Mouse (Mus musculus) heart, embryonic 13.5 days (tissue): Measurements from ENCODE around the gene 0610037L13Rik. TPM values are rescaled to one million over a fixed set of nuclear protein-coding genes. Genes with fewer than 3 reads are reported as not detected.

ENCODE experiments used
- ATAC-seq: fragments of 200-750 bp; cut with Nextera tagmentation; 2 replicates; pipeline ENCODE4 v1.8.0; 2017; ENCODE audit warnings: moderate TSS enrichment; ENCODE audit not compliant: insufficient number of reproducible peaks, low FRiP score, low TSS enrichment; ENCODE audit errors: extremely low read depth
- H3K27ac ChIP-seq: fragments of 300-500 bp; sonication (generic); replicated peaks from 2 replicates; pipeline ENCODE4 v1.5.1; 2015; ENCODE audit warnings: moderate library complexity, mild to moderate bottlenecking, inconsistent platforms
- H3K27me3 ChIP-seq: fragments of 300-500 bp; sonication (generic); replicated peaks from 2 replicates; pipeline ENCODE4 v1.6.1; 2015; ENCODE audit warnings: mild to moderate bottlenecking, inconsistent platforms
- H3K36me3 ChIP-seq: fragments of 300-500 bp; sonication (generic); 2 replicates; pipeline ENCODE4 v1.6.1; 2015; ENCODE audit warnings: mild to moderate bottlenecking, inconsistent platforms
- H3K4me1 ChIP-seq: fragments of 300-500 bp; sonication (generic); 2 replicates; pipeline ENCODE4 v1.6.1; 2015; ENCODE audit warnings: inconsistent platforms
- H3K4me2 ChIP-seq: fragments of 300-500 bp; sonication (generic); 2 replicates; pipeline ENCODE4 v1.6.1; 2015; ENCODE audit warnings: inconsistent platforms, mild to moderate bottlenecking, moderate library complexity
- H3K4me3 ChIP-seq: fragments of 300-500 bp; sonication (generic); 2 replicates; pipeline ENCODE4 v1.5.1; 2015; ENCODE audit warnings: moderate library complexity, mild to moderate bottlenecking, inconsistent platforms
- H3K9ac ChIP-seq: fragments of 300-500 bp; sonication (generic); 2 replicates; pipeline ENCODE4 v1.6.1; 2015; ENCODE audit warnings: inconsistent platforms, mild to moderate bottlenecking, moderate library complexity
- H3K9me3 ChIP-seq: fragments of 300-500 bp; sonication (generic); 2 replicates; pipeline ENCODE4 v1.6.1; 2016; ENCODE audit warnings: inconsistent platforms
- whole genome bisulfite sequencing: fragments of 180-500 bp; shearing (Covaris S2); methylation state at CpG from one replicate; pipeline ENCODE4 v1.1.7; 2015; ENCODE audit warnings: mixed read lengths; 5-methylcytosine and 5-hydroxymethylcytosine counted together
- polyA plus RNA-seq: library from polyadenylated mRNA; unstranded; fragments of >200 nt; fragmentation: Nextera tagmentation; extraction: Ambion mirVana; gene quantifications from 2 replicates; pipeline ENCODE4 v1.2.1, GENCODE M21; 2015

Gene 0610037L13Rik
- polyA plus RNA-seq, 1 experiment from 2014 or later, result 95.3 TPM

GRCm38 (mm10) chr4:107864866-107865265 is 24.7 kb upstream of the 0610037L13Rik start:
- Histone ChIP-seq H3K9me3 (no peaks in the 10 kb centered on the region), H3K4me2 (no peak overlapping the region), H3K4me1 (no peaks in the 10 kb centered on the region), H3K36me3 (no peaks in the 10 kb centered on the region), H3K9ac (no peak overlapping the region), H3K27me3 (no peaks in the 10 kb centered on the region), H3K27ac (no peak overlapping the region), H3K4me3 (no peak overlapping the region)
- 60% methylated on average over 4 of the region's 4 CpGs for WGBS
- no peak for ATAC-seq

DNA sequence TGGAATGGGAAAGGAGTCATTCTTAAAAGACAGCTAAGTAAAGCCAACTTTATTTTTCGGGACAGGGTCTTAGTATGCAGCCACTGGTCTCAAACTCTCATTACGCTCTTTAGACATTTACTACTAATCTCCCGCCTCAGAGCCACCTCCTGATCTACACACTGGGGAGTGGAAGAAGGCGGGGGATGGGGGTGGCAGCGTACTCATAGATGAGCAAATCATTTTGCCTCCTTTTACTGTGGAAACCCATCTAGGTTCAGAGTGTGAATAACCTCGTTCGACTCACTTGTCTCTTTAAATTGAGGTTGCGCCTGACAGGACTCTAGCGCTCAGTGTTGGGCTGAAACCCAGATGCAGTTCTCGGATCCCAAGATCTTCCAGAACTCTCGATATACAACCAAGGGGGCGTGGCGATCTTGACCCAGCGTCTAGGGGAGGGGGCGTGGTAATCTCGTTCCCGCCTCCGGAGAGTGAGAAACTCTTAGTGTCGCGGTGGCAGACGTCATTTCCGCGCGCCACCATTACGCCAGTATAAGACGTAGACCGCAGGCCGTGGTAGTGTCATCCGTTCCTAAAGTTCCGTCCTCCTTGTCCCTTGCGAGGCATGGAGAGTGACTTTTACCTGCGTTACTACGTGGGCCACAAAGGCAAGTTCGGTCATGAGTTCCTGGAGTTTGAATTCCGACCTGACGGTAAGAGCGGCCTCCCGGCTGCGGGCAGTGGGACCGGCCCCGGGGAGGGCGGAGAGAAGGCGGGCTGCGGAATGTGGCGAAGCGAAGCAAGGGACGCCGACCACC is 10.2 kb upstream of the 0610037L13Rik start, which contains the start of gene Magoh:
Gene Magoh, plus strand, starts transcription at position 502 of the 797 bp plus-strand sequence.
- Histone ChIP-seq H3K9me3 (no peaks in the 10 kb centered on the region), H3K27me3 (no peaks in the 10 kb centered on the region), H3K27ac (peak within 1 kb of the TSS; percentile 76), H3K4me2 (peak within 1 kb of the TSS; percentile 91), H3K4me1 (peaks cover 13% of the 10 kb centered on the region), H3K9ac (peak within 1 kb of the TSS; percentile 94), H3K36me3 (peaks cover 36% of the 10 kb centered on the region), H3K4me3 (peak within 1 kb of the TSS; percentile 93)
- ATAC-seq, result peak; percentile 92
- 3% methylated on average over 48 of the region's 48 CpGs for WGBS

GRCm38 (mm10) chr4:107881631-107882030 is 8.0 kb upstream of the 0610037L13Rik start:
- H3K9me3 ChIP-seq, result no peaks in the 10 kb centered on the region
- H3K27ac ChIP-seq, result no peak overlapping the region
- no peak overlapping the region for H3K9ac ChIP-seq
- WGBS, result 84% methylated on average over 1 of the region's 1 CpGs
- no peak overlapping the region for H3K4me2 ChIP-seq
- ATAC-seq, result no peak
- no peak overlapping the region for H3K4me3 ChIP-seq
- peaks cover 58% of the 10 kb centered on the region for H3K36me3 ChIP-seq
- H3K27me3 ChIP-seq, result no peaks in the 10 kb centered on the region
- peaks cover 13% of the 10 kb centered on the region for H3K4me1 ChIP-seq

- Histone ChIP-seq H3K4me1 (peaks cover 17% of the 10 kb centered on the region), H3K36me3 (peaks cover 67% of the 10 kb centered on the region), H3K27ac (no peak overlapping the region), H3K4me2 (no peak overlapping the region), H3K9me3 (no peaks in the 10 kb centered on the region), H3K4me3 (no peak overlapping the region), H3K27me3 (no peaks in the 10 kb centered on the region), H3K9ac (no peak overlapping the region)
- no peak for ATAC-seq
- WGBS, result 80% methylated on average over 7 of the region's 7 CpGs
Measured at GRCm38 (mm10) chr4:107886371-107886770, 3.2 kb upstream of the 0610037L13Rik start.

- under 1% methylated on average over 12 of the region's 12 CpGs for WGBS
- peak overlapping the region; percentile 85 for H3K9ac ChIP-seq
- peak overlapping the region; percentile 89 for H3K27ac ChIP-seq
- peak overlapping the region; percentile 84 for H3K4me2 ChIP-seq
- H3K9me3 ChIP-seq, result no peaks in the 10 kb centered on the region
- peak overlapping the region; percentile 65 for H3K4me3 ChIP-seq
- ATAC-seq, result no peak
- no peaks in the 10 kb centered on the region for H3K27me3 ChIP-seq
- H3K4me1 ChIP-seq, result peaks cover 17% of the 10 kb centered on the region
- peaks cover 65% of the 10 kb centered on the region for H3K36me3 ChIP-seq
Measured at GRCm38 (mm10) chr4:107889385-107889730, 255 bp upstream of the 0610037L13Rik start.

- Histone ChIP-seq H3K36me3 (peaks cover 66% of the 10 kb centered on the region), H3K27me3 (no peaks in the 10 kb centered on the region), H3K4me1 (peaks cover 17% of the 10 kb centered on the region), H3K27ac (no peak overlapping the region), H3K4me3 (no peak overlapping the region), H3K9me3 (no peaks in the 10 kb centered on the region), H3K4me2 (no peak overlapping the region), H3K9ac (no peak overlapping the region)
- no peak for ATAC-seq
- WGBS, result 69% methylated on average over 2 of the region's 2 CpGs
Measured at GRCm38 (mm10) chr4:107892663-107893062, 3.0 kb downstream of the 0610037L13Rik start.

DNA sequence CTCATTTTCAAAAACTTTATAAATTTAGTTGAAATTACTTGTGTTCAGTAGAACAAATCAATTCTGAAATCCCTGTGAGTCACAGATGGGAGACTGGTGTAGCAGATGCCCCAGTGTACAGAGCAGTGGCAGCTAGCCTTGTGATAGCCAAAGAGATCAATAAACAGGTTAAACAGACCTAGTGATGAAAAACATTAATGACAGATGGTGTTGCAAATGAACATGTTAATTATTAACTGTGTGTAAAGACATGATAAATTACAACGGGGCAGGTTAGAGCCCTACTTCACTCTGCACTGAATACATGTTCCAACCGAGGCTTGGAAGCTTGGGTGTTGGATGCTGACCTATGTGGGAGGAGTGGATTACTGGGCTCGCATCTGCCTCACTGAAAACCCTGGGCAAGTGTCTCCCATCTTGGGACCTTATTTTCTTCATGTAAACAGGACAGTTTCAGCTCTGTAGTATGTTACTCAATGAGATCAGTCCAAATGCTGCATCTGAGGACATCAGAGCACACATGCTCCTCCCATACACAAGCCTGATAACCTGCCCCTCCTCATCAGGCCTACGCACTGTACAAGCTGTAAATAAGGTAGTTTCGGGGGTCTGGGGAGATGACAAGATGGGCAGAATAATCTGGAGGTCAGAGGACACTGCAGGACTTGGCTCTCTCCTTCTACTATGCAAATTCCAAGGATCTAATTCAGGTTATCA is 9.8 kb downstream of the 0610037L13Rik start:
- H3K36me3 ChIP-seq, result peaks cover 73% of the 10 kb centered on the region
- H3K27ac ChIP-seq, result no peak overlapping the region
- no peaks in the 10 kb centered on the region for H3K4me1 ChIP-seq
- no peak overlapping the region for H3K9ac ChIP-seq
- no peak overlapping the region for H3K4me2 ChIP-seq
- WGBS, result 75% methylated on average over 5 of the region's 5 CpGs
- H3K4me3 ChIP-seq, result no peak overlapping the region
- H3K9me3 ChIP-seq, result no peaks in the 10 kb centered on the region
- no peak for ATAC-seq
- no peaks in the 10 kb centered on the region for H3K27me3 ChIP-seq

DNA sequence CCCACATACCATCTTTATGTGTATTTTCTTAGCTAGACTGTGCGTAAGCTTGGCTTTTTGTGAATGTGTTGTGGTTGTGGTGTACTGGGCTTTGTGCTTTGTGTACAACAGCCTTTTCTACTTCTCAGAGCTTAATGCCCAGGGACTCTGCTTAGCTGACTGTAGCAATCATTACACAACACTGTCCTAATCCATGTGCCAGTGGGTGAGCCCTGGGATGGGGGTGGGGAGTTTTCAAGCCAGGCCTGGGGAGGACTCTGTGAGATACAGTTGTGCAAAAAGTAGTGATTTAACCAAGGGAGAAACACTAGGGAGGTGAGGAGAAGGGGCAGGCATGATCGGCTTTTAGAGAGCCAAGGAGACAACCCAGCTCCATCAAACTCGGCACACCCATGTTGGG is 10.6 kb downstream of the 0610037L13Rik start:
- peaks cover 73% of the 10 kb centered on the region for H3K36me3 ChIP-seq

DNA sequence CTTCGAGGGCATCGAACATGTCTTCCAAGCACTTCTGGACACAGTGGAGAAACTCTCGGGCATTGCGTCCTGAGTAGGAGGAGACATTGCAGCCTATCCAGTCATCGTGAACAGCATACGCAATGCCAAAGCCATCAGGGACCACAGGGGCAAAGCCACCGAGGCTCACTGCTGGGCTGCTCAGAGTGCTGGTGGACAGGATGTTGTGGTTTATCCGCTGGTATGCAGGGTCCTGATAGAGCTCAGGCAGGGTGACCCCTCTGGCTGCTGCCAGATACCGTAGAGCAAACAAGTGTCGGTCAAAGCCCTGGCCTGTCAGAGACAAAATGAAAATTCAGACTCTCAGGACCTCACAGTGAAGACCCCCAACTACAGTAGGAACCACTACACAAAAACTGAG is 14.6 kb downstream of the 0610037L13Rik start:
- H3K4me1 ChIP-seq, result no peaks in the 10 kb centered on the region
- H3K27ac ChIP-seq, result no peak overlapping the region
- no peak for ATAC-seq
- no peak overlapping the region for H3K4me3 ChIP-seq
- H3K36me3 ChIP-seq, result peaks cover 69% of the 10 kb centered on the region
- no peak overlapping the region for H3K4me2 ChIP-seq
- H3K9me3 ChIP-seq, result no peaks in the 10 kb centered on the region
- 62% methylated on average over 10 of the region's 10 CpGs for WGBS
- no peak overlapping the region for H3K9ac ChIP-seq
- H3K27me3 ChIP-seq, result no peaks in the 10 kb centered on the region

More for the DNA sequence above, 10.6 kb downstream of the 0610037L13Rik start:
- 79% methylated on average over 3 of the region's 3 CpGs for WGBS
- no peaks in the 10 kb centered on the region for H3K9me3 ChIP-seq
- H3K4me1 ChIP-seq, result no peaks in the 10 kb centered on the region
- no peak overlapping the region for H3K4me2 ChIP-seq
- no peak overlapping the region for H3K9ac ChIP-seq
- no peak overlapping the region for H3K27ac ChIP-seq
- ATAC-seq, result no peak
- no peaks in the 10 kb centered on the region for H3K27me3 ChIP-seq
- no peak overlapping the region for H3K4me3 ChIP-seq

- WGBS, result 78% methylated on average over 9 of the region's 9 CpGs
- Histone ChIP-seq H3K36me3 (peaks cover 82% of the 10 kb centered on the region), H3K4me3 (no peak overlapping the region), H3K4me2 (no peak overlapping the region), H3K4me1 (no peaks in the 10 kb centered on the region), H3K27me3 (no peaks in the 10 kb centered on the region), H3K27ac (no peak overlapping the region), H3K9ac (no peak overlapping the region), H3K9me3 (no peaks in the 10 kb centered on the region)
- no peak for ATAC-seq
Measured at GRCm38 (mm10) chr4:107906561-107906960, 16.9 kb downstream of the 0610037L13Rik start.

DNA sequence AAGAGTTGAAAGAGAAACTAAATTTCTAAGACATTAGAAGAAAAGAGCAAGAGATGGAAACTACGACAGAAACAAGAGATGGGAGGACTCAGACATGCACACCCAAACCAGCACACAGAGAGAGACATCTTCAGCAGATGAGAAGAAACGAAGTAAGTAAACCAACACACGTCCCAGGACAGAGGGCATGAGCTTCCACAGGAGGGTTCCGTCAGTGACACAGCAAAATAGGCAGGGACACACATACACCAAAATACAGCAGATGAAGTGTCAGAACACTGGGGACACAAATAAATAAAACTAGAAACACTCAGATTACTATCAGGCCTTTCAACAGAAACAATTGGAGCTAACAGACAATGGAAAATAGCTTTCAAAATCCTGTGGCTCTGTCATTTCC is 20.4 kb downstream of the 0610037L13Rik start:
- no peak overlapping the region for H3K9ac ChIP-seq
- no peaks in the 10 kb centered on the region for H3K9me3 ChIP-seq
- H3K4me2 ChIP-seq, result no peak overlapping the region
- no peak overlapping the region for H3K4me3 ChIP-seq
- no peaks in the 10 kb centered on the region for H3K27me3 ChIP-seq
- no peak overlapping the region for H3K27ac ChIP-seq
- WGBS, result 90% methylated on average over 4 of the region's 4 CpGs
- H3K36me3 ChIP-seq, result peaks cover 79% of the 10 kb centered on the region
- no peaks in the 10 kb centered on the region for H3K4me1 ChIP-seq
- no peak for ATAC-seq
